Mouse (Mus musculus): Measurements from ENCODE around the gene Prdm4.

DNA sequence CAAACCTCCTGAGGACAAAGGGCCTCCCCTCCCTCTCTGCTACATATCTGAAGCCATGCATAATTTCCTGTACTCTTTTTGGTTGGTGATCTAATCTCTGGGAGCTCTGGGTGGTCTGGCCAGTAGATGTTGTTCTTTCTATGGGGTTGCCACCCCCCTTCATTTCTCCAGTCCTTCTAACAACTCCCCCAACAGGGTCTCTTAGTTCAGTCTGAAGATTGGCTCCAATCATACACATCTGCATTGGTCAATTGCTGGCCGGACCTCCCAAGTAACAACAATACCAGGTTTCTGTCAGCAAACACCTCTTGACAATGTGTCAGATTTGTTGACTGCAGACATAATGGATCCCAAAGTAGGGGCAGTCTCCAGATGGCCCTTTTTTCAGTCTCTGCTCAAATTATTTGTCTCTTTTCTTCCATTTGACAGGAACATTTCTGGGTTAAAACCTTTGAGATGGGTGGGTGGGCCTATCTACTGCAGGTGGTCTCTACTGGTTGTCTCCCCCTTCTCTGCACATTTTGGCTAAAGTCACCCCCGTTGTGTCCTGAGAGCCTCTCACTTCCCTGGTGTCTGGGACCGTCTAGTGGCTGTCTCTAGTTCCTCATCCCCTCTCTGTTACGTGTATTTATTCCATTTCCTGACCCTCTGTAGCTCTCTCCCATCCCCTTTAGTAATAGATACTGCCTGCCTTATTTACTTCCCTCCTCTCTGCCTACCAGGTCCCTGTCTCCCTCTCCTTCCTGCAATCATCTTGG, 70.7 kb downstream of the Prdm4 start:
- TF ChIP-seq CTCF (IDR thresholded peaks at IDR 0.05; ENCODE audit: low read depth) = no peak
- no peak for TF ChIP-seq EP300 (optimal IDR thresholded peaks at IDR 0.05)
